Mouse (Mus musculus) megakaryocyte, embryonic 14.5 days (primary cell): ENCODE results near the gene Ppp1r1c.

Experiments used
- FLI1 ChIP-seq: IDR thresholded peaks from 2 replicates; pipeline ENCODE4 v1.6.1; 2012; ENCODE audit warnings: low read length, inconsistent platforms, mixed read lengths
- GATA1 ChIP-seq: IDR thresholded peaks from 3 replicates; pipeline ENCODE4 v1.6.1; 2012; ENCODE audit warnings: mixed read lengths, low read length, inconsistent platforms, borderline replicate concordance

DNA sequence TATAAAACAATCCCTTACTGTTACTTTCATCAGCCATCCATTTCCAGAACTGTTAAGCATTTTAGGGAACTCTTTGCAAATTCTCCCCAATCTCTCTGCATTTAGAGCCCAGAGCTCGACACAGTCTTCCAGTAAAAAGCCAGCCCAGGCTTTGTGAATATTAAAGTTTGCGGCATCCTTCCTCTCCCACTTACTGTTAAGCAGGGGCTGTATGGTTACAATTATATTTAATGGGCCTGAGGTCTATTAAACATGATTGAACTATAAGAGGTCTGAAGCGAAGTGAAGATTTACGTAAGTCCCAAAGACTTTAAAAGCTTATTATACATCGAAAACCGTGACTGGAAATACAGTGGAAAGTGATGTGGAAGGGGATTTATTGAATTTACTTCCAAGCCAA, 7.2 kb downstream of the Ppp1r1c start:
- TF ChIP-seq GATA1 (no peak), FLI1 (no peak)
